Mouse (Mus musculus) megakaryocyte, embryonic 14.5 days (primary cell): ENCODE results near the gene Apopt1. TPM values are rescaled to one million over a fixed set of nuclear protein-coding genes. Genes with fewer than 3 reads are reported as not detected.

Experiments
- H3K27me3 ChIP-seq: replicated peaks from 2 replicates; pipeline ENCODE3; 2012; ENCODE audit warnings: inconsistent platforms
- H3K36me3 ChIP-seq: replicated peaks from 2 replicates; pipeline ENCODE3; 2012; ENCODE audit warnings: low read length, inconsistent platforms, mixed read lengths
- H3K4me1 ChIP-seq: 2 replicates; pipeline ENCODE4 v1.6.1; 2012; ENCODE audit warnings: inconsistent platforms
- H3K4me3 ChIP-seq: replicated peaks from 2 replicates; pipeline ENCODE3; 2012; ENCODE audit warnings: moderate library complexity, mild to moderate bottlenecking, inconsistent platforms
- H3K9me3 ChIP-seq: 2 replicates; pipeline ENCODE4 v1.6.1; 2012; ENCODE audit warnings: inconsistent platforms
- FLI1 ChIP-seq: IDR thresholded peaks from 2 replicates; pipeline ENCODE4 v1.6.1; 2012; ENCODE audit warnings: low read length, inconsistent platforms, mixed read lengths
- GATA1 ChIP-seq: IDR thresholded peaks from 3 replicates; pipeline ENCODE4 v1.6.1; 2012; ENCODE audit warnings: mixed read lengths, low read length, inconsistent platforms, borderline replicate concordance
- polyA plus RNA-seq: library from polyadenylated mRNA; stranded (reverse); fragments of >175 nt; gene quantifications from 2 replicates; pipeline ENCODE4 v1.2.3, GENCODE M21; 2012; ENCODE audit warnings: low replicate concordance; ENCODE audit not compliant: insufficient read depth

Gene Apopt1
- polyA plus RNA-seq, 1 experiment = 126 TPM

- Histone ChIP-seq H3K27me3 (peaks cover 45% of the 10 kb centered on the region), H3K4me3 (peak overlapping the region; percentile 93), H3K36me3 (peaks cover 10% of the 10 kb centered on the region), H3K4me1 (peaks cover 87% of the 10 kb centered on the region), H3K9me3 (no peaks in the 10 kb centered on the region)
- no peak for TF ChIP-seq GATA1
- TF ChIP-seq FLI1 = no peak
These were observed 42.1 kb upstream of the Apopt1 start for GRCm38 (mm10) chr12:111670976-111671375.

GRCm38 (mm10) chr12:111671431-111671902, 41.6 kb upstream of the Apopt1 start:
- H3K4me3 ChIP-seq = peak overlapping the region; percentile 93
- TF ChIP-seq FLI1 (no peak), GATA1 (no peak)
- H3K9me3 ChIP-seq = no peaks in the 10 kb centered on the region
- peaks cover 10% of the 10 kb centered on the region for H3K36me3 ChIP-seq
- peaks cover 45% of the 10 kb centered on the region for H3K27me3 ChIP-seq
- H3K4me1 ChIP-seq = peaks cover 88% of the 10 kb centered on the region

- Histone ChIP-seq H3K4me1 (peaks cover 90% of the 10 kb centered on the region), H3K27me3 (peaks cover 45% of the 10 kb centered on the region), H3K4me3 (peak within 1 kb of the TSS; percentile 93)
These were observed 40.9 kb upstream of the Apopt1 start, which contains the start of gene Ckb for GRCm38 (mm10) chr12:111672176-111672575. Gene Ckb (minus strand): TSS chr12:111672338.

GRCm38 (mm10) chr12:111672581-111672980, 40.5 kb upstream of the Apopt1 start:
- Histone ChIP-seq H3K27me3 (peaks cover 45% of the 10 kb centered on the region), H3K4me3 (peak overlapping the region; percentile 93), H3K36me3 (peaks cover 10% of the 10 kb centered on the region), H3K9me3 (no peaks in the 10 kb centered on the region), H3K4me1 (peaks cover 90% of the 10 kb centered on the region)
- TF ChIP-seq GATA1 (no peak), FLI1 (no peak)

More at GRCm38 (mm10) chr12:111672176-111672575, 40.9 kb upstream of the Apopt1 start, which contains the start of gene Ckb:
- TF ChIP-seq FLI1 (no peak), GATA1 (no peak)
- Histone ChIP-seq H3K9me3 (no peaks in the 10 kb centered on the region), H3K36me3 (peaks cover 10% of the 10 kb centered on the region)

GRCm38 (mm10) chr12:111674850-111675486, 38.1 kb upstream of the Apopt1 start:
- peak overlapping the region; percentile 81 for H3K4me3 ChIP-seq
- H3K4me1 ChIP-seq = peaks cover 82% of the 10 kb centered on the region
- peaks cover 8% of the 10 kb centered on the region for H3K36me3 ChIP-seq
- H3K27me3 ChIP-seq = peaks cover 45% of the 10 kb centered on the region
- TF ChIP-seq GATA1 (no peak), FLI1 (no peak)
- no peaks in the 10 kb centered on the region for H3K9me3 ChIP-seq

- H3K36me3 ChIP-seq = peaks cover 13% of the 10 kb centered on the region
- H3K27me3 ChIP-seq = peaks cover 37% of the 10 kb centered on the region
- TF ChIP-seq GATA1 (no peak), FLI1 (no peak)
- no peaks in the 10 kb centered on the region for H3K9me3 ChIP-seq
- H3K4me1 ChIP-seq = peaks cover 80% of the 10 kb centered on the region
- no peak overlapping the region for H3K4me3 ChIP-seq
These were observed 37.1 kb upstream of the Apopt1 start for GRCm38 (mm10) chr12:111675797-111676580.

GRCm38 (mm10) chr12:111677421-111677820, 35.6 kb upstream of the Apopt1 start:
- Histone ChIP-seq H3K9me3 (no peaks in the 10 kb centered on the region), H3K4me3 (peak overlapping the region; percentile 94), H3K27me3 (peaks cover 23% of the 10 kb centered on the region), H3K36me3 (peaks cover 27% of the 10 kb centered on the region), H3K4me1 (peaks cover 70% of the 10 kb centered on the region)
- TF ChIP-seq FLI1 (no peak), GATA1 (no peak)

GRCm38 (mm10) chr12:111677882-111678669, 35.0 kb upstream of the Apopt1 start, which contains the start of gene Trmt61a:
Gene Trmt61a (plus strand): TSS chr12:111678105.
- H3K4me1 ChIP-seq = peaks cover 70% of the 10 kb centered on the region
- TF ChIP-seq FLI1 = no peak
- TF ChIP-seq GATA1 = no peak
- peaks cover 34% of the 10 kb centered on the region for H3K36me3 ChIP-seq

GRCm38 (mm10) chr12:111678670-111678933, 34.5 kb upstream of the Apopt1 start:
- TF ChIP-seq GATA1 (no peak), FLI1 (no peak)
- peaks cover 69% of the 10 kb centered on the region for H3K4me1 ChIP-seq
- H3K9me3 ChIP-seq = no peaks in the 10 kb centered on the region
- H3K27me3 ChIP-seq = peaks cover 12% of the 10 kb centered on the region
- peak overlapping the region; percentile 94 for H3K4me3 ChIP-seq
- peaks cover 38% of the 10 kb centered on the region for H3K36me3 ChIP-seq

More at GRCm38 (mm10) chr12:111677882-111678669, 35.0 kb upstream of the Apopt1 start, which contains the start of gene Trmt61a:
- Histone ChIP-seq H3K27me3 (peaks cover 16% of the 10 kb centered on the region), H3K4me3 (peak within 1 kb of the TSS; percentile 94), H3K9me3 (no peaks in the 10 kb centered on the region)

- no peak for TF ChIP-seq GATA1
- TF ChIP-seq FLI1 = no peak
- Histone ChIP-seq H3K36me3 (peaks cover 42% of the 10 kb centered on the region), H3K4me3 (peak overlapping the region; percentile 94), H3K9me3 (no peaks in the 10 kb centered on the region), H3K27me3 (peaks cover 8% of the 10 kb centered on the region), H3K4me1 (peaks cover 67% of the 10 kb centered on the region)
These were observed 34.1 kb upstream of the Apopt1 start for GRCm38 (mm10) chr12:111678997-111679396.
